Mouse (Mus musculus) midbrain, embryonic 12.5 days (tissue): ENCODE data around the gene Lef1. TPM values are rescaled to one million over a fixed set of nuclear protein-coding genes. Genes with fewer than 3 reads are reported as not detected.

Source experiments
- ATAC-seq: fragments of 200-750 bp; cut with Nextera tagmentation; 2 replicates; pipeline ENCODE4 v1.8.0; 2017; ENCODE audit warnings: low read depth, moderate TSS enrichment, moderate library complexity; ENCODE audit not compliant: low FRiP score
- H3K27ac ChIP-seq: fragments of 300-500 bp; sonication (generic); replicated peaks from 2 replicates; pipeline ENCODE4 v1.5.1; 2016; ENCODE audit warnings: mild to moderate bottlenecking
- H3K27me3 ChIP-seq: fragments of 300-500 bp; sonication (generic); 2 replicates; pipeline ENCODE4 v1.6.1; 2016; ENCODE audit warnings: mild to moderate bottlenecking
- H3K36me3 ChIP-seq: fragments of 300-500 bp; sonication (generic); 2 replicates; pipeline ENCODE4 v1.6.1; 2016
- H3K4me1 ChIP-seq: fragments of 300-500 bp; sonication (generic); 2 replicates; pipeline ENCODE4 v1.6.1; 2016
- H3K4me2 ChIP-seq: fragments of 300-500 bp; sonication (generic); replicated peaks from 2 replicates; pipeline ENCODE4 v1.6.1; 2016; ENCODE audit warnings: mild to moderate bottlenecking, moderate library complexity
- H3K4me3 ChIP-seq: fragments of 300-500 bp; sonication (generic); 2 replicates; pipeline ENCODE4 v1.5.1; 2016; ENCODE audit warnings: mild to moderate bottlenecking
- H3K9ac ChIP-seq: fragments of 300-500 bp; sonication (generic); replicated peaks from 2 replicates; pipeline ENCODE4 v1.6.1; 2016; ENCODE audit warnings: mild to moderate bottlenecking, moderate library complexity
- H3K9me3 ChIP-seq: fragments of 300-500 bp; sonication (generic); 2 replicates; pipeline ENCODE4 v1.6.1; 2016; ENCODE audit warnings: mild to moderate bottlenecking
- WGBS: fragments of 180-500 bp; shearing (Covaris S2); methylation state at CpG from one replicate; pipeline ENCODE4 v1.1.7; 2016; 5-methylcytosine and 5-hydroxymethylcytosine counted together
- polyA plus RNA-seq: library from polyadenylated mRNA; unstranded; fragments of >200 nt; fragmentation: Nextera tagmentation; extraction: Ambion mirVana; gene quantifications from 2 replicates; pipeline ENCODE4 v1.2.1, GENCODE M21; 2016

Lef1 gene
- polyA plus RNA-seq, 1 experiment from 2014 or later = 97.0 TPM

GRCm38 (mm10) chr3:131198991-131199390 is 88.7 kb downstream of the Lef1 start:
- no peak for ATAC-seq
- H3K36me3 ChIP-seq = peaks cover 8% of the 10 kb centered on the region; the same call in 1 of the 2 replicates
- H3K4me2 ChIP-seq = no peak overlapping the region
- no peaks in the 10 kb centered on the region for H3K27me3 ChIP-seq
- H3K27ac ChIP-seq = no peak overlapping the region
- WGBS = 79% methylated on average over 3 of the region's 3 CpGs
- no peak overlapping the region for H3K9ac ChIP-seq
- H3K4me1 ChIP-seq = peaks cover 9% of the 10 kb centered on the region
- H3K4me3 ChIP-seq = no peak overlapping the region
- no peaks in the 10 kb centered on the region for H3K9me3 ChIP-seq

DNA sequence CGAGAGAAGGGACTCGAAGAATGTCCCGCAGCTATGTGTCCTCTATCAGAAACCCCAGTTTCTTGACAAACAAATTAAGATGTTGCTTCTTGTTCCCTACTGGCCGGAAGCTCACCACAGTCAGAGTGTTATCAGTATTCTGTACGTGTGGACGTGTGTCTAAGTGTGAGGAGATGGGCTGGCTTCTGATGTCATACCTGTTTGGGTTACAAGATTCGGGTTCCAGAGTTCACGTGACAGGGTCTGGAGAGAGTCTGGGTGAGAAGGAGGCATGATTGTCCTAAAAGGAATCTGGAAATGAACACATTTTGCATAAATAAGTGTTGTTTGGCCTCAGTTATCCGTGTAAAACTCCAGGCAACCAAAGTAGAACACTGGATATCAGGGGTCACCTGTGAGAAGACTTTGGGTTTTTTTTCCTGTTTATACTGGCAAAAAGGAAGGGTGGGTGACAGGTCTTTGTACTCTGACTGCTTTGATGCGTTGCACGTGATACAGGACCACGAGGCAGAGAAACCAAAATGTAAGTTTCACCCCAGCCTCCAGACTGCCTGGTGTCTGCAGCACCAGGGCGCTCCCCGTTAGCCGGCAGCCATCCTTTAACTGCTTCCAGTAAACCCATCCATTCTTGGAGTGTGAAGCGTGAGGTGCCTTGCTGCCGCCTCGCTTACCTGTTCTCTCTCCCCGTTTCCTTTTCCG is 89.5 kb downstream of the Lef1 start:
- WGBS = 75% methylated on average over 20 of the region's 20 CpGs
- H3K27me3 ChIP-seq = no peaks in the 10 kb centered on the region
- H3K36me3 ChIP-seq = peaks cover 3% of the 10 kb centered on the region; the same call in 1 of the 2 replicates
- peaks cover 9% of the 10 kb centered on the region for H3K4me1 ChIP-seq
- no peak overlapping the region for H3K4me3 ChIP-seq
- H3K9ac ChIP-seq = no peak overlapping the region
- H3K9me3 ChIP-seq = no peaks in the 10 kb centered on the region
- H3K4me2 ChIP-seq = no peak overlapping the region
- H3K27ac ChIP-seq = no peak overlapping the region
- no peak for ATAC-seq

GRCm38 (mm10) chr3:131202311-131202710 is 92.0 kb downstream of the Lef1 start:
- Histone ChIP-seq H3K36me3 (0 out of 2 replicates have a peak, but pooled peaks cover 9% of the 10 kb centered on the region), H3K27ac (no peak overlapping the region), H3K9me3 (no peaks in the 10 kb centered on the region), H3K4me1 (peaks cover 9% of the 10 kb centered on the region), H3K4me2 (no peak overlapping the region), H3K9ac (no peak overlapping the region), H3K4me3 (no peak overlapping the region), H3K27me3 (no peaks in the 10 kb centered on the region)
- ATAC-seq = peak; percentile 45; the same call in 1 of the 2 replicates
- WGBS = 25% methylated on average over 7 of the region's 7 CpGs

DNA sequence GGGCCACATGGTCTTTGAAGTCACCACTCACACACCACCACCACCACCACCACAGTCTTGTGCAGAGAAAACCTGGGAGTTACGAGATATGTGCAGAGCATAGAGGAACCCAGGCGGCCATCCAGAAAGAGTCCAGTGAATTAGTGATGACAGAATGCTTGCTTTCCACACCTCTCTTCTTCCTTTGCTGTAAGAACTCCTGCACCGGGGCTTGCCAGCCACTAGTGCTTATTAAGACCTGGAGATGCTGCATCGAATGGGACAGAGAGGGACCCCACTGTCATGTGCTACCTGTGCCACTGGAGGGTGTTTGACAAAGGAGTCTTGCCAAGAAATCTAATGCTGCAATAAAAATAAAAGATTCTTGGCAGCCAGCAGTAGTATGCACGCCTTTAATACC is 97.6 kb downstream of the Lef1 start:
- no peak for ATAC-seq
- Histone ChIP-seq H3K27me3 (no peaks in the 10 kb centered on the region), H3K9me3 (no peaks in the 10 kb centered on the region), H3K4me1 (peaks cover 9% of the 10 kb centered on the region; the same call in 1 of the 2 replicates), H3K4me3 (no peak overlapping the region), H3K4me2 (no peak overlapping the region), H3K9ac (no peak overlapping the region), H3K27ac (no peak overlapping the region), H3K36me3 (peaks cover 20% of the 10 kb centered on the region)
- 79% methylated on average over 5 of the region's 5 CpGs for WGBS

- WGBS = 62% methylated on average over 13 of the region's 13 CpGs
- H3K4me2 ChIP-seq = no peak overlapping the region
- ATAC-seq = peak; percentile 34; the same call in 1 of the 2 replicates
- no peak overlapping the region for H3K4me3 ChIP-seq
- no peaks in the 10 kb centered on the region for H3K9me3 ChIP-seq
- H3K36me3 ChIP-seq = peaks cover 20% of the 10 kb centered on the region
- no peaks in the 10 kb centered on the region for H3K27me3 ChIP-seq
- no peak overlapping the region for H3K9ac ChIP-seq
- H3K4me1 ChIP-seq = peaks cover 9% of the 10 kb centered on the region; the same call in 1 of the 2 replicates
- no peak overlapping the region for H3K27ac ChIP-seq
Measured at GRCm38 (mm10) chr3:131208265-131208891, 98.1 kb downstream of the Lef1 start.

GRCm38 (mm10) chr3:131212200-131212599 is 101.9 kb downstream of the Lef1 start:
- H3K9ac ChIP-seq = no peak overlapping the region
- H3K9me3 ChIP-seq = no peaks in the 10 kb centered on the region
- H3K27me3 ChIP-seq = no peaks in the 10 kb centered on the region
- no peak for ATAC-seq
- no peak overlapping the region for H3K27ac ChIP-seq
- 87% methylated on average over 7 of the region's 7 CpGs for WGBS
- H3K36me3 ChIP-seq = peaks cover 15% of the 10 kb centered on the region
- no peak overlapping the region for H3K4me2 ChIP-seq
- peaks cover 9% of the 10 kb centered on the region; the same call in 1 of the 2 replicates for H3K4me1 ChIP-seq
- H3K4me3 ChIP-seq = no peak overlapping the region

GRCm38 (mm10) chr3:131214060-131214658 is 103.9 kb downstream of the Lef1 start:
- no peaks in the 10 kb centered on the region for H3K9me3 ChIP-seq
- no peaks in the 10 kb centered on the region for H3K27me3 ChIP-seq
- no peaks in the 10 kb centered on the region for H3K4me1 ChIP-seq
- H3K4me2 ChIP-seq = no peak overlapping the region
- no peak overlapping the region for H3K9ac ChIP-seq
- H3K36me3 ChIP-seq = peaks cover 14% of the 10 kb centered on the region
- no peak for ATAC-seq
- 89% methylated on average over 9 of the region's 9 CpGs for WGBS
- no peak overlapping the region for H3K27ac ChIP-seq
- no peak overlapping the region for H3K4me3 ChIP-seq

DNA sequence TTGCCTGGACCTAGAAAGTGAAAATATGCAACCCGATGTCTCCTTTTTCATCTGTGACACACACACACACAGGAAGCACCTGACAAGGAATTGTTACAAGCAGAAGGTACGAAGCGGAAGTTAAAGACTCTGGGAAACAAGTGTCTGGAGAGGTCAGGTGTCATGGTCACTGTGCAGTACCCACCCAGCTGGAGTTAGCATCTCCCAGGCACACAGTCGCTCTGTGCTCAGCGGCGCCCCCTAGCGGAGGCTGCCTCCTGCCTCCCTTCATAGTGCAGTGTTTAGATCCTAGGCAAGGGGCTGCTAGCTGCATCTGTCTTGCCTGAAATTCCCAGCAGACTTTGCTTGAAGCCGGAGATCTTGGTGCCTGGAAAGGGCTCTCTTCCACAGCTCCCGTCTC is 104.6 kb downstream of the Lef1 start:
- H3K9me3 ChIP-seq = no peaks in the 10 kb centered on the region
- no peak overlapping the region for H3K27ac ChIP-seq
- peaks cover 14% of the 10 kb centered on the region for H3K36me3 ChIP-seq
- H3K9ac ChIP-seq = no peak overlapping the region
- H3K4me2 ChIP-seq = no peak overlapping the region
- H3K4me3 ChIP-seq = no peak overlapping the region
- ATAC-seq = no peak
- H3K27me3 ChIP-seq = no peaks in the 10 kb centered on the region
- H3K4me1 ChIP-seq = no peaks in the 10 kb centered on the region
- 63% methylated on average over 9 of the region's 9 CpGs for WGBS

DNA sequence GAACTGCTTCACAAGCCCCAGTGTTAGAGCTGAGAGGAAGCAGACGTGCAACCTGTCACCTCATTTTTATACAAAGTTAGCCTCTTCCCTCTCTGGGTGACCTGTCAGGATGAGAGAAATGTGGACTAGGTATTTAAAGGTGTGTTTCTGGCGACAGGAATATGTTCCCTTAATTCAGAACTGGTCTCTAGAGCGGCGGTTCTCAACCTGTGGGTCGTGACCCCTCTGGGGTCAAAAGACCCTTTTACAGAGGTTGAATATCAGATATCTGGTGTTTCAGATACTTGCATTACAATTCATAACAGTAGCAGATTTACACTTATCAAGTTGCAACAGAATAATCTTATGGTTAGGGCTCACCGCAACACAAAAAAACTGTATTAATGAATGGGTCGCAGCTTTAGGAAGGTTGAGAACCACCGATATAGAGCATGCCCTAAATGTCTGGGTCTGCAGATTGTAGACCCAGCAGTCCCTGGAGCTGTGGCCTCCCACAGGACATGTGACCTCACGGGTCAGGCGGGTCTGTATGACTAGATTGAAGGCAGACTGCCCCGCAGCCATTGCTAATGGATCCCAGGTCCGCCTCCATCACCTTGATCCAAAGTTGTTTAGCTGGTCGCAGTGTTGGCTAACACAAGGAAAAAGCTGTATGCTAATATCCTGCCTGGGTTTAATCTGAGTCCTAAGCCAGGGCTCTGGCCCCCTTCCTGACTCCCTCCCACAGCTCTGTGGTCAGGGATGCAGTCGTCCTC is 108.5 kb downstream of the Lef1 start:
- no peak for ATAC-seq
- H3K27me3 ChIP-seq = no peaks in the 10 kb centered on the region
- H3K9ac ChIP-seq = no peak overlapping the region
- H3K4me2 ChIP-seq = no peak overlapping the region
- H3K4me3 ChIP-seq = no peak overlapping the region
- peaks cover 14% of the 10 kb centered on the region; the same call in 1 of the 2 replicates for H3K36me3 ChIP-seq
- no peaks in the 10 kb centered on the region for H3K4me1 ChIP-seq
- H3K27ac ChIP-seq = no peak overlapping the region
- H3K9me3 ChIP-seq = no peaks in the 10 kb centered on the region
- 88% methylated on average over 14 of the region's 14 CpGs for WGBS

- Histone ChIP-seq H3K4me3 (no peak overlapping the region), H3K9ac (no peak overlapping the region), H3K27me3 (no peaks in the 10 kb centered on the region), H3K36me3 (peaks cover 9% of the 10 kb centered on the region; the same call in 1 of the 2 replicates), H3K4me1 (no peaks in the 10 kb centered on the region), H3K27ac (no peak overlapping the region), H3K4me2 (no peak overlapping the region), H3K9me3 (no peaks in the 10 kb centered on the region)
- WGBS = 76% methylated on average over 6 of the region's 6 CpGs
- ATAC-seq = no peak
Measured at GRCm38 (mm10) chr3:131228083-131228482, 117.8 kb downstream of the Lef1 start.

- Histone ChIP-seq H3K9ac (no peak overlapping the region), H3K36me3 (peaks cover 4% of the 10 kb centered on the region; the same call in 1 of the 2 replicates), H3K27ac (no peak overlapping the region), H3K27me3 (peaks cover 3% of the 10 kb centered on the region; the same call in 1 of the 2 replicates), H3K4me3 (no peak overlapping the region), H3K4me2 (no peak overlapping the region), H3K4me1 (0 out of 2 replicates have a peak, but pooled peaks cover 5% of the 10 kb centered on the region), H3K9me3 (no peaks in the 10 kb centered on the region)
- no peak for ATAC-seq
- WGBS = 79% methylated on average over 6 of the region's 6 CpGs
Measured at GRCm38 (mm10) chr3:131237061-131237460, 126.8 kb downstream of the Lef1 start.
